Mouse (Mus musculus) ES-Bruce4 (cell line): ENCODE data around the gene Mrps25.

Source experiments
- CTCF ChIP-seq: IDR thresholded peaks from one replicate; pipeline ENCODE4 v1.8.1; 2011; ENCODE audit warnings: low read depth, low read length
- EP300 ChIP-seq: IDR thresholded peaks from 2 replicates; pipeline ENCODE4 v1.6.1; 2011; ENCODE audit warnings: low read depth, low read length; ENCODE audit not compliant: insufficient read depth

- TF ChIP-seq CTCF (no peak), EP300 (no peak)
These were observed at the start of gene Mrps25 for GRCm38 (mm10) chr6:92183621-92184131.
